Mouse (Mus musculus) heart, adult 2 months (tissue): ENCODE data around the gene Olfr559.

Experiments used
- CTCF ChIP-seq: fragments of 200-600 bp; IDR thresholded peaks from 2 replicates; pipeline ENCODE4 v1.8.1; 2022; ENCODE audit warnings: antibody characterized with exemption, mild to moderate bottlenecking, moderate library complexity
- EP300 ChIP-seq: fragments of 200-500 bp; IDR thresholded peaks from 2 replicates; pipeline ENCODE4 v1.6.1; 2011; ENCODE audit warnings: low read depth, low read length, control low read depth; ENCODE audit not compliant: insufficient read depth
- POLR2A ChIP-seq: fragments of 200-500 bp; IDR thresholded peaks from 2 replicates; pipeline ENCODE4 v1.6.1; 2011; ENCODE audit warnings: mild to moderate bottlenecking, low read depth, low read length, control low read depth; ENCODE audit not compliant: insufficient read depth

DNA sequence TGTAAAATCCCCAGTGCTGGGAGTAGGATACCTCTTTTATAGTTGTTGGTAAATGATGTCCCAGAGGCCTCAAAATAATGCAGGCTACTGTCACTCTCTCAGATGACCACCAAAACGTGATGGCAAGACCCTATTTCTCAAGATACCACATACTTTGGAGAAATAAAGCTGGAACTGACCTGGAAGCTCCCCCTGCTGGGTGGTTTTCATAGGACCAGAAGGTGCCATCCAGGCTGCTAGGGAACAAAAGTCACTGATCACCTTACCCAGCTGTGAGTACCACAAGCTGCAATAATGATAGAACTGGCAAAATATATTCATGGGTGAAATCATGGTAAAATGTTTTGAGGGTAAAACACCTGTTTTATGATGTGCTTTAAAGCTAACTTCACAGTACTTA is 24.8 kb upstream of the Olfr559 start:
- TF ChIP-seq POLR2A (no peak), EP300 (no peak), CTCF (peak; percentile 62)
